Mouse (Mus musculus): Measurements from ENCODE around the gene Gm14393. TPM values are rescaled to one million over a fixed set of nuclear protein-coding genes. Genes with fewer than 3 reads are reported as not detected.

Gene Gm14393
- polyA plus RNA-seq (2017; shearing (Covaris generic)): under 1 TPM in 1 of 2 experiments, not detected in 1; 0.64 TPM

DNA sequence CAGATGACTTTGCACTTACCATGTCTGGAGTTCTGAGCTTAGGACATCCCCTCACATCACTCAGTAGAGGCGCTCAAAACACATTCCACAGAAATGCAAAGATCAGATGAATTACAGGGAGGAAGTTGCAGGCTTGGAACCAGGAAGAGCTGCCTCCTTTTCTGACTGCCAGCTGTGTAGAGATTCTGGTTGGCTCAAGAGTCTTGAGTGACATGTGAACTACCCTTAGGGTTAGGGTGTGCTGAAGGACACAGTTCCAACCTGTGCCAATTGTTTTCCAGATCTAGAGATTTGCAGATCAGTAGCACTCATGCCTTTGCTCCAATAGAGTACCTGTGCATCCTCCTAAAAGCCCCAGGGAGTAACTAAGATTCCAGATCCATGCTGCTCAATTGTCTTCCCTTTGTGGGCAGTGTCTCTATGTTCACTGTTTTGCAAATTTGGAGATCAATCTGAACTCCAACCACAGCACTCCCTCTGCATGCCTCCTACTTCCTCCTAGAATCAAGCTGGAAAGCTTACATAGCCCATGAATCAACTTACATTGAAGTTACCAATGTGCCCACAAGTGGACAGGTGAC is at the start of gene Gm14393:
TSS of gene Gm14393 (minus strand) at position 101 of the 581 bp plus-strand sequence.

Other genes with a start within 250 kb of the Gm14393 start
- under 1 TPM; 0.69 to 0.78 TPM for gene Gm14444, start 57.5 kb downstream of the Gm14393 start, polyA plus RNA-seq (2017; shearing (Covaris generic))
- 1 to 10 TPM; 4.6 to 7.9 TPM for gene Gm14399, start 74.2 kb upstream of the Gm14393 start, polyA plus RNA-seq (2017; shearing (Covaris generic))
- gene Gm14443, start 108.1 kb upstream of the Gm14393 start, polyA plus RNA-seq (2017; shearing (Covaris generic)): under 1 TPM in 1 of 2 experiments, not detected in 1; 0.11 TPM
- 1 to 10 TPM; 4.8 to 7.6 TPM for gene Gm14391, start 139.1 kb upstream of the Gm14393 start, polyA plus RNA-seq (2017; shearing (Covaris generic))
- gene Gm14440, start 207.3 kb upstream of the Gm14393 start, polyA plus RNA-seq (2017; shearing (Covaris generic)): 1 to 10 TPM; 3.1 to 3.5 TPM

Measured in inflammation-experienced regulatory T-cells (primary cell).